Mouse (Mus musculus): ENCODE data around the gene Tnfsf12. TPM values are rescaled to one million over a fixed set of nuclear protein-coding genes. Genes with fewer than 3 reads are reported as not detected.

Tnfsf12 gene
- total RNA-seq (2023), result not detected

DNA sequence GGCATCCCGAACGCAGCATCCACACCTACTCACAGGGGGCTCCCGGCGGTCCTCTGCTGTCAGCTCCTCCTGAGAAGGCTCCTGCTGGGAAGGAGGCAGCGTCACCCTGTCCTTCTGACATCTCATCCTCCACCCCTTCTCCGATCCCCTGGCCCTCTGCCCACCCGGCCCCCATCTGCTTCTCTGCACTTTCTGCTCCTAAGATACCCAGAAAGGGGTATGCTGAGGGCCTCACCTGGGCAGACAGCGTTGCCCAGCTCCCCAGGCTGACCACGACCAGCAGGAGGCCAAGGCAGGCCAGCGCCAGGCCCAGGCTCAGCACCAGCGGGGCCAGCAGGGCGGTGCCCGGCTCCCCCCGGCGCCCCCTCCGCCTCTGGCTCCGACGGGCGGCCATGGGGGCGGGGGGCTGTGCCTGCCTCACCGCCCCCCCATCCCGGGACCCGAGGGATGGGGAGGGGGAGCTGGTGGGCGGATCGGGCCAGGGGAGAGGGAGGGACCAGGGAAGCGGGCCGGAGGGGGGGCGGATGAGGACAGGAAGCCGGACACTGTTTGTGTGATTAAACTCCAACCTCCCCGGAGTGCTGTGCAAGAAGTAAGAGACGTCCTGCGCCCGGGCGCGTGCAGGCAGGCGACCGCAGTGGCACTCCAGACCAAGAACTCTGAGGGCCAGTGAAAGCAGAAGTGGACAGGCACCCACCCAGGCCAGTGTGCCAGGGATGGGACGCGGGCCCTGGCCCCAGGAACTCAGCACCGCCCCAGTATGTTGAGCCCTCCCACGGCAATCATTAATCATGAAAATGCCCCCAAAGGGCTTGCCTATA lies at the start of gene Tnfsf12, which contains the start of gene Tnfsfm13:
Gene Tnfsf12, minus strand, starts transcription at position 489 of the 821 bp plus-strand sequence.
Gene Tnfsfm13, minus strand, starts transcription at position 738 of the 821 bp plus-strand sequence.

DNA sequence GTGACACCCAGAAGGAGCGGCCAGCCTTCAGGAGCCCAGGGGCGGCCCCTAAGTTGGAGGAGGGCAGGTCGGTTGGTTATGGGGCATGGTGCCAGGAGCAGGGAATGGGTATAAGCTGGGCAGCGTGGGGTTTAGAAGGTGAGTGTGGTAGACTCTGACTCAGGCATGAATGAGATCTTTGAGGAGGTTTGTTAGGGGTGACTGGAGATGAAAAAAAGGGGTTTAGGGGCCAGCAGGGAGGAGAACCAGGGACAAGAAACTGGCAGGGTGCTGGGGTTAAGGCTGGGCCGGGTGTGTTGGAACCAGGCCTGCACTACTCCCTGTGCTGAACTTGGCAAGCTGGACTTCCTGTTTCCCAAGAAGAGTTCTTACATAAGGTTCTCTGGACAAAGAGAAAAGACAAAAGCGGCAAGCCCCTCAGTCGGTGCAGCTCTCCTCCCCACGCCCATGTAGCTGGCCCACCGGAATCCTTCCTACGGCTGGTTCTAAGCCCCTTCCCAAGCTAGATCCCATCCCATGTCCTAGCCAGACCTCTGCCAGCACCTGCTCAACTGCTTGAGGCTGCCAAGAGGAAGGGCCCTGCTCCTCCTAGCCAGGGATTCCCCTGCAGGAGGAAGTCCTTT lies 10.0 kb downstream of the Tnfsf12 start, which contains the start of gene Tnfsf13:
Gene Tnfsf13, minus strand, starts transcription at position 259 of the 623 bp plus-strand sequence.

DNA sequence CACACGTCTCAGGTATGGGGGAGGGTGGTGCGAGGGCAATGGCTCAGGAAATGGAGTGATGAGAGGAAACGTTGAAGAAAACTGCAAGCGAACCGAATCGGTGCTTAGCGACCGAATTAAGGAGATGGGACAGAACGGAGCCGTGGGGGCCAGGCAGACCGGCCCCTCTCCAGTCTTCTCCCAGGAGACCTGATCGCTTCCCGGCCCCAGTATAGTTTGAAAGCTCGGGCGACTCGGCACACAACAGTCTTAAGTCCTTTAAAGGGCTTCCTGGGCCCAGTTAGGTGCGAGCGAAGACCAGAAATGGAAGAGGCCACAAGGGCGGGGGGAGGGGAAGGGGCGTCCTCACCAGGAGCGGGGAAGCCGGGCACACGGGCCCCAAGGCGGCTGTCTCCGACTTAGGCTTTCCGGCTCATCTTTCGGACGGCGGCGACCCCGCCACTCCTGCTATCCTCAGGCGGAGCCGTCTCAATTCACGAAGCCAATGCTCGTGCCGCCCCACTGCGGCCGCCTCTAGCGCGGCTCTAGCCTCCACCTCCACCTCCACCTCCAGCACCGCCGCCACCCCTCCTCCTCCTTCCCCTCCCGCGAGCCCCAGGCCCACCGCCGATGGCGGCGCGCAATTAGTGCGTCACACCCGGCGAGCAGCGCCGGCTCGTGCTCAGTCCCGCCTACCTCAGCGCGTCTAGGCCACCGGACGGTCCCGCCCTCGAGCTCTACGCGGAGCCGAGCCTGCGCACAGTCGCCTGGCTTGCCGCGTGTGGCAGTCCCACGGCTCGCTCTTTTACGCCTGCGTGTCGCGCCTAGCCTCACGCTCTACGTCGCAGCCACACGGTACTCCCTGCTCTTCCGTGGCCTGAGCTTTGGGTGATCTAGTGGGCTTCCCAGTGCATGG lies 14.1 kb downstream of the Tnfsf12 start, which contains the start of gene Senp3:
Gene Senp3, minus strand, starts transcription at position 771 of the 895 bp plus-strand sequence.

DNA sequence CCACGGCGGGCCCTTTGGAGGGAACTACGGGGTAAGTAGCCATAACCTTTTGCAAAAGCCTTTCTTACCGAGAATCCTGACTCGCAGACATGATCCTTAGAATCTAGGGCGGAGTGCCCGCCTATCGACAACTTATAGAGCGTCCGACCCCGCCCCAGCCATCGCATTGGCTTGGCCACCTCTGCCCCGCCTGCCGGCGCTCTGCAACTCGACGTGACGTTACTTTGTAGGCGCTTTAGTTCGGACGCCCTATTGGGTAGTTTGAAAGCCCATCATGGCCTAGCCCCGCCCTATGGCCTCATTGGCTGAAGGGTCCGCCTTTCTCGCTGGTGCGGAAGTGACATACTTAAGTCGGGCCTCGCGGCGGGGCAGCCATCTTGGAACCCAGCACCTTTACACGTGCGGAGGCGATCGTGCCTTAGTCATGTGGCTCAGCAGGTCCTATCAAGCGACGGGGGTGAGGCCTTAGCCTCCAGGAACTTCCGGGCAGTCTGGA lies 23.4 kb downstream of the Tnfsf12 start, which contains the start of gene Eif4a1:
Gene Eif4a1, minus strand, starts transcription at position 213 of the 496 bp plus-strand sequence.

DNA sequence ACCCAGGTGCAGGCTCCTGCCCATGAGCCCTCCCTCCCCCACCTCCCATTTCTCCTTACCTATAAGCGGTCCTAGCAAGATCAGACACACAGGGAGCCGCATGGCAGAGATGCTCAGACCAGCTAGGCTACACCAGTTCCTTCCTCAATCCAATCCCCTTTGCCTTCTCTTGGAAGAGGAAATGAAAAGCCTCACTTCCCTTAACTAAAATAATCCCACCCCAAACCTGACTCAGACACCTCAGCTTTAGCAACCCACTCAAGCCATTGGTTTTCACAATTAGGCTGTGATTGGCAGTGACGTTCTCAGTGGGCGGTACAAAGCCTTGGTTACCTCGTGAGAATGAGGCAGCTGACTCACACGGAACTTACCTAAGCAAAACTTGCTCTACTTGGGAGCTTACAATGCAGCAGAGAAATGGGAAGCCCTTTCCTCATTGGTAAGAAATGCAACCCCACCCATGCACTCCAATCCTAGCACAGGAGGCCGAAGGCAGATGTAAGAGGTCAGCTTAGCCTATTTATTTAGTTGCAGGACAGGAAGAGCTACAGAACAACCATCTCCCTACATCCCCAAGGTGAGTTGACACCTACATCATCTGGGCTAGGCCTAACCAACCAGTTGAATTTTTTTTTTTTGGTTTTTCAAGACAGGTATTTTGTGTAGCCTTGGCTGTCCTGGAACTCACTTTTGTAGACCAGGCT lies 29.5 kb downstream of the Tnfsf12 start, which contains the start of gene Cd68:
Gene Cd68, minus strand, starts transcription at position 193 of the 704 bp plus-strand sequence.

DNA sequence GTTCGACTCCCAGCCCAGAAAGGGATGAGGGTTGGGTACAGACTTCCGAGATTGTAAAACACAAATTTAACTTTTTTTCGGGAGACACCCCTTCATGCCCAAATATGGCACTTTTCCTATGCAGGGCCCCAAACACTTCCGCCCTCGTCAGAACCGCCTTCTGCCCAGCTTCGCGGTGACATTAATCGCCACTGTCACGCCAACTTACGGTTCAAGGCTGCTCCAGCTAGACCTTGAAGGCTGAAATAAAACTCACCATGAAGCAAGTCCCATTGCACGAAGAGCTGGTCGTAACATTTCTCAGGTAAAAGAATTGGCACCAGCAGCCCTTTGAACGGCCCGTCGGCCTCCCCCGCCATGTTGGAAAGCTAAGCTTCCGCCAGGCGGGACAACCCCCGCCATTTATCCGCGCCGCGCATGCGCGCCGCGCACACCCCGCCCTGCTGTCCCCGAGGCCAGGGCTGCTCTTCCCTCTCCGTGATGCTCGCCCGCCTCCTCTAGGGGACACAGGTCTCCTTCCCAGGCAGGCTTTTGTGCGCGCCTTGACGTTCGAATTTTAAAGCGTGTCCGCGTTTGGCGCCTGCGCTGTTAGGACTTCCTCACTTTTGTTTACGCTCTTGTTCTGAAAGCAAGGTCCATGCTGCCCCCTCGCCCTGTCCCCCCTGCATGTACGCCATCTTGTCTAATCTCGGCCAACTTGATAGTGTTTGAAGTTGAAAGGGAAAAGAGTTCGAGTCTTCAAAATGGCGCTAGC lies 33.3 kb downstream of the Tnfsf12 start, which contains the start of gene Mpdu1:
Gene Mpdu1, minus strand, starts transcription at position 430 of the 754 bp plus-strand sequence.

DNA sequence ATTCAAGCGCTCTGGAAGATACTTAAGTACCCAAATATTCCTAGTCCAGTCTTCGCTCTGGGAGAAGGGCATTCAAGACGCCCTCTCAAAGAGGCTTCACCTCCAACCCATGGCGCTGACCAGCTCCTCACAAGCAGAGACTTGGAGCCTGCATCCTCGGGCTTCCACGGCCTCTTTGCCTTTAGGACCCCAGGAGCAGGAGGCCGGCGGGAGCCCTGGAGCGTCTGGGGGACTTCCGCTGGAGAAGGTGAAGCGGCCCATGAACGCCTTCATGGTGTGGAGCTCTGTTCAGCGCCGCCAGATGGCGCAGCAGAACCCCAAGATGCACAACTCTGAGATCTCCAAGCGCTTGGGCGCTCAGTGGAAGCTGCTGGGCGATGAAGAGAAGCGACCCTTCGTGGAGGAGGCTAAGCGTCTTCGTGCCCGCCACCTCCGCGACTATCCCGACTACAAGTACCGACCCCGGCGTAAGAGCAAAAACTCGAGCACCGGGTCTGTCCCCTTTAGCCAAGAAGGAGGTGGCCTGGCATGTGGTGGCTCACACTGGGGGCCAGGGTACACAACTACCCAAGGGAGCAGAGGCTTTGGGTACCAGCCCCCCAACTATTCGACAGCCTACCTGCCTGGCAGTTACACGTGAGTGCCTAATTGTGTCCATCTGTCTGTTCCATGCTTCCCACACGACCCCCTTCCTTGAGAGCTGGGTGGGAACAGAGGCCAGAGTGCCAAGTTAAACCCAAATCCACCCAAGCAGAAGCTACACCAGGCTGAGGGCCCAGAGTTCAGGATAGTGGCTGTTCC lies 40.2 kb downstream of the Tnfsf12 start, which contains the start of gene Sox15:
Gene Sox15, plus strand, starts transcription at position 51 of the 801 bp plus-strand sequence.

Other genes with a start within 250 kb of the Tnfsf12 start
- 0.09 TPM for gene Dnah2, start 146.7 kb downstream of the Tnfsf12 start, total RNA-seq (2023)
- 0.46 TPM for gene Efnb3, start 135.6 kb downstream of the Tnfsf12 start, total RNA-seq (2023)
- gene Wrap53, start 115.6 kb downstream of the Tnfsf12 start, total RNA-seq (2023), result 11.6 TPM
- gene Trp53, start 115.5 kb downstream of the Tnfsf12 start, total RNA-seq (2023), result 157 TPM
- gene Atp1b2, start 89.9 kb downstream of the Tnfsf12 start, total RNA-seq (2023), result 0.21 TPM
- gene Shbg, start 77.9 kb downstream of the Tnfsf12 start, total RNA-seq (2023), result not detected
- not detected for gene Sat2, start 73.8 kb downstream of the Tnfsf12 start, total RNA-seq (2023)
- gene Fxr2, start 62.9 kb downstream of the Tnfsf12 start, total RNA-seq (2023), result 68.8 TPM
- not detected for gene Sox15, start 40.5 kb downstream of the Tnfsf12 start, total RNA-seq (2023)
- gene Mpdu1, start 33.2 kb downstream of the Tnfsf12 start, total RNA-seq (2023), result 60.5 TPM
- 7.5 TPM for gene Cd68, start 29.7 kb downstream of the Tnfsf12 start, total RNA-seq (2023)
- 892 TPM for gene Eif4a1, start 23.4 kb downstream of the Tnfsf12 start, total RNA-seq (2023)
- 129 TPM for gene Senp3, start 13.8 kb downstream of the Tnfsf12 start, total RNA-seq (2023)
- gene Tnfsf13, start 10.1 kb downstream of the Tnfsf12 start, total RNA-seq (2023), result not detected
- not detected for gene Tnfsfm13, start 249 bp upstream of the Tnfsf12 start, total RNA-seq (2023)
- 188 TPM for gene Polr2a, start 62.8 kb upstream of the Tnfsf12 start, total RNA-seq (2023)
- gene Slc35g3, start 66.1 kb upstream of the Tnfsf12 start, total RNA-seq (2023), result not detected
- gene Zbtb4, start 70.1 kb upstream of the Tnfsf12 start, total RNA-seq (2023), result 52.4 TPM
- 3.1 TPM for gene Chrnb1, start 100.1 kb upstream of the Tnfsf12 start, total RNA-seq (2023)
- gene Fgf11, start 106.0 kb upstream of the Tnfsf12 start, total RNA-seq (2023), result not detected
- gene Tmem102, start 109.8 kb upstream of the Tnfsf12 start, total RNA-seq (2023), result not detected
- gene Gm39566, start 119.4 kb upstream of the Tnfsf12 start, total RNA-seq (2023), result not detected
- gene Spem2, start 122.6 kb upstream of the Tnfsf12 start, total RNA-seq (2023), result not detected
- gene Spem1, start 126.3 kb upstream of the Tnfsf12 start, total RNA-seq (2023), result not detected
- gene Nlgn2, start 141.9 kb upstream of the Tnfsf12 start, total RNA-seq (2023), result 0.49 TPM
- gene Tmem256, start 142.7 kb upstream of the Tnfsf12 start, total RNA-seq (2023), result 20.8 TPM
- 18.2 TPM for gene Plscr3, start 150.5 kb upstream of the Tnfsf12 start, total RNA-seq (2023)
- not detected for gene Tnk1, start 162.9 kb upstream of the Tnfsf12 start, total RNA-seq (2023)
- not detected for gene Tmem95, start 182.2 kb upstream of the Tnfsf12 start, total RNA-seq (2023)
- 1.0 TPM for gene Kctd11, start 185.6 kb upstream of the Tnfsf12 start, total RNA-seq (2023)
- 435 TPM for gene Acap1, start 199.7 kb upstream of the Tnfsf12 start, total RNA-seq (2023)
- gene 2810408A11Rik, start 205.1 kb upstream of the Tnfsf12 start, total RNA-seq (2023), result 2.8 TPM
- 44.9 TPM for gene Neurl4, start 205.2 kb upstream of the Tnfsf12 start, total RNA-seq (2023)
- gene Gps2, start 218.0 kb upstream of the Tnfsf12 start, total RNA-seq (2023), result 145 TPM
- 317 TPM for gene Eif5a, start 226.1 kb upstream of the Tnfsf12 start, total RNA-seq (2023)
- gene Ybx2, start 239.9 kb upstream of the Tnfsf12 start, total RNA-seq (2023), result not detected